Mouse (Mus musculus): ENCODE measurements around the gene Slc9b2. TPM values are rescaled to one million over a fixed set of nuclear protein-coding genes. Genes with fewer than 3 reads are reported as not detected.

The Slc9b2 gene
- polyA plus RNA-seq (2012; rRNA removed) = 1.0 and 1.4 TPM in 2 replicates

DNA sequence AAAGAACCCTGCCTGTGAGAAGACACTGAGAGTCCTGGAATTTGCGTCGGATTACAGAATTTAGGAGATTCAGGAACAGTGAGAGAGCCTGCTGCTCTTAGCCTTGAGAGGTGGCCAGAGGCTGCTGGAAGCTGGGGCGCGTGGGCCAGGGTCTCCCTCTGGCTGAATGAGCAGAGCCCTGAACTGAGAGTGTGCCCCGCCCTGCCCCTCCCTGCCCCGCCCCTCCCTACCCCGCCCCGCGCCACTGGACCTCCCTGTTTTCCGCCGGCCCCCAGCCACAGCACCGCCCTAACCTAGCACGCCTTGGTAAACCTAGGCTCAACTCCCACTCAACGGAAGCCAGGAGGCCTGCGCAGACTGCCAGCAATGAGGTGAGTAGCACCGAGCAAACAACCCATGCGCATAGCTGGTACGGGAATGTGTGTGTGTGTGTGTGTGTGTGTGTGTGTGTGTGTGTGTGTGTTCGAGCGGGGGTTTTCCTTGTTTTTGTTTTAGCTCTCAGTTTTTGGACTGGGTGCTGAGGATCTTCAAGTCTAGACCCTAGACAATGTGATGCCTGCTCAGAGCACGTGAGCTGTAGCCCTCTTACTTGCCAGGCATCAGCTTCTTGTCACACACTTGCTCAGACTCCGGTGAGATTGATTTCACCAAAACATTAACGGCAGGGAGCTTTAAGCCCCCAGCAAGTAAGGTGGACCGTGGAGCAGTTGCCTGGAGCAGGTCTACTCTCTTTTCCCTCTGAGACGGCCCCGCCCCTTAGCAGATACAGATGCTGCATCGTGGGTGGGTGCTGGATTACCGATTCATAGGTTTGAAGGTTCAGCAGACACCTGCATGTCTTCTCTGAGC lies at the start of gene Slc9b2:
Gene Slc9b2 (plus strand): TSS at position 290 of the 849 bp plus-strand sequence.

DNA sequence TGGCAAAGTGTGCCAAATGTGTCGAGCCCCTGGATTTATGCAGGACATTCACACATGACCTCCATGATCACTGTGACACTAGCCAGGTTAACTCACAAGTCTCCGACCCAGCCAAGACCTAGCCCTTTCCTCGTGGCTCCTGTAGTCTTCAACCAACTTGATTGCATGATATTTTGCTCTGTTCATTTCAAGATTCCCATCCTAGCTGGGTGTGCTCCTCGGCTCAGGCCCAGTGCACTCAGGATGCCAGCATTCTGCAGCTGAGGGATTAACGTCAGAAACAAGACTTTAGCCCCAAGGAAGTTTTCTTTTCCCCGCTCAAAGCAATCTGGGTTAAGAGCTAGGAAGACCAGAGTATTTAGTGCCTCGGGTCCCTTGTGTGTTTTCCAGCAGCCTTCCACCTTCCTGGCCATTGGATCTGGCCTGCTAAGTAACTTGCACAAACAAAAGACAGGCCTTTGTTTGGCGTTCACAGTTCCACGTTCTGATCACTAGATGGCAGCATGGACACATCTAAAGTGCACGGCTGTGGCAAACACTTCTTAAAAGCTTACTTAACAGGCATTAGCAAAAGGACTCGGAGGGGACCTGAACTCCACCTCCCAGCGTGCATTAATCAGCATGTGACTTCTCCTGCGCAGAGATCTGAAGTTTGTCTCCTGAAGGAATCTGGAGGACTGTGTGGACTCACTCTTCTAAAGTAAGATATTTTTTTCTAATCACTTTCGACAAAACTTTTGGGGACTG lies 26.7 kb upstream of the Slc9b2 start, which contains the start of gene Bdh2:
Gene Bdh2 (plus strand): TSS at position 553 of the 747 bp plus-strand sequence.

DNA sequence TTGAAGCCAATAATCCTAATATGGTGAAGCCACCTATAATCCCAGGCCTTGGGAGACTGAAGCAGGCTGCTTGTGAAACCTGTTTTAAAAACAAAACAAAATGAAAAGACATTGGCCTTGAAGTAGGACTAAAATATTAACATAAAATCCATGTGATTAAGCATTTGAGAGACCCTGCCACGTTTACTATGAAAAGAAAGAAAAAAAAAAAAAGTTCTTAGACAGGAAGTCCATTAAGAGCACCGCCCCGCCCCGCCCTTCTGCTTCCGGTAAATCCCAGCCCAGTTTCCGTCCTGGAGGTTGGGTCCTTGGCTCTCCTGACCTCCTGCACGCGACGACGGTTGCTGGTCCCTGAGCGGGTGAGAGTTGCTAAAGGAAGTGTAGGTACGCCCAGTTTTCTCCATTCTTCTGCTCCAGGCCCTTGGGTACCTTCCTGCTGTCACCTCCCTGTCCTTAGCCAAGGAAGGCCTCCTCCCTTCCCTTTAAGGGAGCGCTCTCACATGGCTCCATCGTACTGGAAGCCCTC lies 40.3 kb downstream of the Slc9b2 start, which contains the start of gene Slc9b1:
Gene Slc9b1 (plus strand): TSS at position 291 of the 526 bp plus-strand sequence.

Other genes with a start within 250 kb of the Slc9b2 start
- gene Cenpe, start 95.2 kb upstream of the Slc9b2 start, polyA plus RNA-seq (2012; rRNA removed) = 0.08 and 0.39 TPM in 2 replicates
- 0.40 and 0.67 TPM in 2 replicates for gene Bdh2, start 26.5 kb upstream of the Slc9b2 start, polyA plus RNA-seq (2012; rRNA removed)
- not detected in 2 replicates for gene Slc9b1, start 40.3 kb downstream of the Slc9b2 start, polyA plus RNA-seq (2012; rRNA removed)
- gene Cisd2, start 116.2 kb downstream of the Slc9b2 start, polyA plus RNA-seq (2012; rRNA removed) = 15.6 and 33.7 TPM in 2 replicates
- gene Ube2d3, start 130.4 kb downstream of the Slc9b2 start, polyA plus RNA-seq (2012; rRNA removed) = 71.5 and 109 TPM in 2 replicates
- 1.7 and 3.6 TPM in 2 replicates for gene Manba, start 177.9 kb downstream of the Slc9b2 start, polyA plus RNA-seq (2012; rRNA removed)